Mouse (Mus musculus): ENCODE measurements at regions not wholly inside any gene's neighbourhood (a gene's known extent, or its start where the extent isn't known, plus 50 kb on each side); places are given as distances from the start of the nearest gene placed in this dataset.

DNA sequence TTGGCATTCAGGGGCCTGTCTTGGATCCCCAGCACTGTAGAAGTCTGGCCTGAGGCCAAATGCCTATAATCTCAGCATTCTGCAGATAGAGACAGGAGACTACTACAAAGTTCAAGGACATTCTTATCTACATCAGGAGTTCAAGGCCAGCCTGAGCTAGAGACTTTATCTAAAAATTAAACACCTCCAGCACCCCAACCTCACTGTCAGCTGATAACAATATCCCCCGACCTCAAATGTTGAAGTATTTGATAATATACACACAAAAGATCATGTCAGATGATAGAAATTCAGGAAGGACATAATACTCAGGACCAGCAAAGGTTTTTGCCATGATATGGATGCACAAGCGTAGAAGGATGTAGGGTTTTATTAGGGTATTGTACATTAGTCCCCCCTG is 228.2 kb upstream of the Myocd start:
- DNase-seq (ENCODE audit: low spot score in 2 of 2) = no peak
- intact Hi-C loops (cut with DNase I) = no loop called here

DNA sequence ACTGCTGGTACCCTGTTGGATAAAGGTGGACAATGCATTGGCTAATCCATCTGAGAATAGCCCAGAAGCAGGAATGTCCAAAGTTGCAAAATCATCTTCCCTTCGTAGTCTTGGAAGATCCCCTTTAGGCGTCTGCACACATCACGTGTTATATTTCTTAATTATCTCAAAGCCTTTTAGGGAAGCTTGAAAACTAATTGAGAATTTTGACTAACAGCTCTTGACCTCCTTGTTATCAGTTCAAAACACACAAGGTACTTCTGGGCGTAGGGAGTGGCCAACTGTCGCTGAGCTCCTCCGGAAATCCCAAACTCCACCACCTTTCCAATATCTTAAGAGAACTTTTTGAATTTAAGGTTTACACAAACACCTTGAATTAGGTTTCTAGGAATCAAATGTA is 227.6 kb upstream of the Myocd start:
- intact Hi-C loops (cut with DNase I) = no loop called here

DNA sequence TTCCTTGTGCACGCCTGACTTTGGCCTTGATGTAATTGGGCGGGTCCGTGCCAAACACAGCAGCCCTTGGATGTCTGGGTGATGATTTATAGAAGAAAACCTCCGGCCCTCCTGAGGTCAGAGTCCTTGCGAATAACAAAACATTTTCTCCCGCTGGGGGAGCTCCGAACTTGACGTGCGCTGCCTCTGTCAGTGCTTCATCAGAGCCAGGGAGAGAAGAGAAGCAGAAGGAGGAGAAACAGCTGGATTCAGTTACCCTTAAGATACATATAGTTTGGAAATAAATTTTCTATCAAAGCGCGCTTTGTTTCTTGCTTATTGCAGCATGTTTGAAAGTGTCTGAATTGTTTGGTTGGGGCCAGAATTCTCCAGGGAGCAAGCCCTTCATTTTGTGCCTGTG is 225.2 kb upstream of the Myocd start:
- intact Hi-C loops (cut with DNase I) = no loop called here
- DNase-seq (ENCODE audit: low spot score in 2 of 2) = no peak

More for the DNA sequence above, 227.6 kb upstream of the Myocd start:
- DNase-seq (ENCODE audit: low spot score in 2 of 2) = no peak

DNA sequence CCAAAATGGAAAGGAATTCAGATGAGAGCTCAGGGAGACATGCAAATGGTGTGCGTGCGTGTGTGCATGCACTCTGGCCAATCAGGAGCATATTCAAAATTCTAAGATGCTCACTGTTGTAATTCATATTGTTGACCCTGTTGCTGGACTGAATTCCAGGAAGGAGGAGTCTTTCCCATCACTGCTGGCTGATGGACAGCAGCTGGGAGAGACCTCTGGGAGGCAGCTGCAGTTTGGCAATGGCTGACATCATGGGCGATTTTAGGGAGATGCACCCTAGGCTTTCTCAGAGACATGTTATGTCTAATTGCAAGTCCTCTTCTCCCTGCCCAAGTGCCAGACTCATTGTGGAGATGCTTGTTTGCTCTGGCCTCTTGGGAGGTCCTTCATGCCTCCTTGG is 220.6 kb upstream of the Myocd start:
- DNase-seq (ENCODE audit: low spot score in 2 of 2) = no peak
- intact Hi-C loops (cut with DNase I) = no loop called here

DNA sequence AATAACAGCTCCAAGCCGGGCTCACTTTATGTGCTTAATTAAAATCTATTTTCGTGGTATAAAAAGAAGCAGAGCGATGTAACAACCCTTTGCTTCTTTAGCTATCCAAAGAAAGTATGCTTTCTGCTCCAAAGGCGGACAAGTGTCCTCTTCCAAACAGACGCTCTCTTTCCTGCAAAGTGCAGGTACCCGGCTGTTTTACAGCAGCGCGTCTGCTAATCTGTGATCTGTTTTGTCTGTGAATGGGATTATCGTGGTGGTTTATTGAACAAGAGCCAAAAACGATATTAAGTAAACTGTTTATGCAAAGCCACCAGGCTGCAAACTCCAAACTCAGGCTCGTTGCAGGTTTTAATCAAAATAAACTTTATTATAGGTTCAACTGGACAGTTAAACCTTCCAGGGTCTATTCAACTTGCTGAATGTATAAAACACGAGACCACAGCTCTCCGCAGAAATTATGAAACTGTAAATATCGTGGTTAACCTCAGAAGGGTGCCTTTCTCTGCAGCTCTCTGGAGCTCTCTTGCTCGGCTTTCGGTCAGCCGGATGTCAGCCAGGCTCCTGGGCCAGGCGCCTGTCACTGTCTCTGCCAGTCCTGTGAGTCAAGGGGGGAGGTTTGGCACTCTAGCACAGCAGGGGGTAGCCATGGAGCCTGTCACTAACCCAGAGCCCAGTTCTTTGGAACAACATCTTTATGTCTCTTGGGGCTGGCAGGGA is 206.2 kb upstream of the Myocd start:
- intact Hi-C loops (cut with DNase I) = no loop called here
- DNase-seq (ENCODE audit: low spot score in 2 of 2) = peak in 1 of 2 experiments; percentile 4

DNA sequence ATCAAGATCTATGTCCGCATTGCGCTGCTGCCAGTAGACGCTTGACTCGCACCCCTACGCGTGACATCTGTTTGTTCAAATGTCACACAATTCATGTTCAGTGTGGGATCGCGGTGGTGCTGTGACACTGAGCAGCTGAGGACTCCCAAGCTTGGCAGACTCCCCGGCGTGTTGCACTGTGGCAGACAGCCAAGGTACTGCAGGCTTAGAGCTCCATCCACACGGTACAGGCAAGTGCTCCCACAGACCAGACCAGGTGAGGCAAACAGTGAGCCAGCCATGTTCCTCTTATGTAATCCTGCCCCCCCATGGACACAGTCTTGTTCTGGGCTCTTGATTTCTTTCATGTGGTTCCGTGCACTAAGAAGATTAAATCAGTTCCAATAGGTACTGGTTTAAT is 205.5 kb upstream of the Myocd start:
- DNase-seq (ENCODE audit: low spot score in 2 of 2) = peak; percentile 65 to 78

DNA sequence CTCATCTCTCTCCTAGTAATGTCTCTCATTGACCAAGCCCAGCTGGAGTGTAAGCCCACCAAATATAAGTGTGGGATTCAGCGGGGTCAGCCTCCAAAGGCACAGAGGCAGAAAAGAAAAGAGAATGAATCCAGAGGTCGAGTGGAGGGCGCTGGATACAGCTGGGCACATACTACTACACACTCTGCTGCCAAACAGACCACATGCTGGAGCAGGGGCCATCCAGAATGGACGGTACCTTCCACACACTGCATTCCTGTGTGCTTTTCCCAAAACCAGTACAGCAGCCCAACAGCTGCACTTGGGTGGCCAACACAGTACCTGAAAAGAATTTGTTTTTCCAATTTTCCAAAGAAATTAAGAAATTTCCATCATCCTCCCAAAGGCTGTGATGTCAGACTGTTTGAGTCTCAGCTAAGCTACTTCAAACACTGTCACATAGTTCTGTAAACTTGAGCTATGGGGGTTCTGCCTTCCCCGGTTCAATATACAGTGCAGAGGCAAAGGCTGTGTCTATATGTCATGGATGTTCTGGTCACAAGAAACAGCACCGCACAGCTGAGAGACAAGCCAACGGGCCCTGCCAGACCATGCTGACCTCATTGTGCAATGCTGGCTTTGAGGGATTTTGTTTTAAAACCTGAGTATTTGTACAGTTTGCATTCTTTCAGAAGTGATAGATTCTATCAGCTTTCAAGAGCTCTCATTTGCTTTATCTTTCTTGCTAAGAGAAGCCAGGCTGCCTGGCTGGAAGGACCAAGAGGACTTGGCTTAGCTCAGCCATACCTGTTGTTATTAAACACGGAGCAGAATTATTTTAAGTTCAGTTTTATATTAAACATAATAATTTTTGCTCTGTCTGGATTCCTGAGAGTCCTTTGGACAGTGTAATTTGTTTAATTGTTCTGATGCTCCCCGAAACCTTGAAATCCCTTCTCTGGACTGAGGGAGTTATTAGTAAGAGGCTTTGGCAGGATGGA is 200.3 kb upstream of the Myocd start:
- no peak for DNase-seq (ENCODE audit: low spot score in 2 of 2)
- intact Hi-C loops (cut with DNase I) = no loop called here

More for the DNA sequence above, 205.5 kb upstream of the Myocd start:
- intact Hi-C loops (cut with DNase I) = no loop called here

DNA sequence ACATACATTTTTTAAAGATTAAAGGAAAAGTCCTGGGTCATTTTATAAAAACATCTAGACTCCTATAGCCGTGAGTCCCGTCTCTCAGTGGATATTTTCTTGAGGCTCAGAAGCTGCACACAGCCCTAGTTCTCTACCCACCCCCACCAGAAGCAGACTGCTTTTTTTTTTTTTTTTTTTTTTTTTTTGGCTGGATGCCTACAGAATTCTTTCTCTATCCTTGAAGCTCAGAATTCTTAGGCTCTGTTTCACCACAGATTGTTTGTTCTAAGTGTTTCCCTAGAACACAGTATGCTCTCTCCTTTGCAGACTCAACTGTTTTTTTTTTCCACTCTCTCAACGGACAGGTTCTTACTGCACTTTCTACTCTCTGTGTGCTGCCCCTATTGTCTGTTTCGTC is 191.3 kb upstream of the Myocd start:
- no peak for DNase-seq (ENCODE audit: low spot score in 2 of 2)
- intact Hi-C loops (cut with DNase I) = no loop called here

DNA sequence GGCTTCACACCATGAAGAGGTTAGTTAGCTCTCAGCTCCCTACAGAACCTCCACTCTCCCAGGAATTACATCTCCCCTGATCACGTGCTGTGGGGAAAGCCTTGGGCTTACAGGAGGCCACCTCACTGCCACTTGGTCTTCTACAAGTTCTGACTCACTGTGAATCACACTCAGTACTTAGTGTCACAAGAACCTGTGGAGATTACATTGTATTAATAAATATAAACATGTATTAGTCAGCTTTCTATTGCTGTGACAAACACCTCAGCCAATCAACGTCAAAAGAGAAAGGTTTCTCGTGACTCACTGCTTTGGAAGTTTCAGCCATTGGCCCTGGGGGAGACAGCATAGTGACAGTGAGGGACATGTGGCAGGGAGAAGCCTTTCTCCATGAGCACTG is 178.6 kb upstream of the Myocd start:
- intact Hi-C loops (cut with DNase I) = no loop called here
- DNase-seq (ENCODE audit: low spot score in 2 of 2) = no peak

DNA sequence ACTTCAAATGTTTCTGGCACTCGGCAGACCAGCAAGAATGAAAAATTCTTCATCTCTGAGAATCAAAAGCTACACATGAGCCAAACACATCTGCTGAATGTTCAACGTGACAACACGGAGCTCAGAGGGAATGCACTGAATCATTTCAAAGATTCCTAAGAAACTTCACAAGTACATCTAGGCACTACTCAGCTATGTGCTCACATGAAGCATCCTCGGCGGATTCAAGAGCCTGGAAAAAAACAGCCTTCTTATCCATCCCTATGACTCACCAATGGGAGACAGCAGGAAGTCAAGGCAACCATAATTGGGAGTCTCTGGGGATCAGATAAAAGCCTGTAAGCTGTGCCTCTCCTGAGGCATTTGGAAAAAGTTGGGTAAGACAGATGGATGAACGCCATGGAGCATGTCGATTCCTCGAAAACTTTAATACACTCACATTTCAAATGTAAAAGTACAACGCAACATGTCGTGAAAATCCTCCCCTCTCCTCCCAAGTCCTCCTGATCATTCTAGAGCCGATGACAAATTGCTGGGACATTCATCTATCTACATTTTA is 173.8 kb upstream of the Myocd start:
- intact Hi-C loops (cut with DNase I) = no loop called here
- DNase-seq (ENCODE audit: low spot score in 2 of 2) = peak; percentile 13 to 65

DNA sequence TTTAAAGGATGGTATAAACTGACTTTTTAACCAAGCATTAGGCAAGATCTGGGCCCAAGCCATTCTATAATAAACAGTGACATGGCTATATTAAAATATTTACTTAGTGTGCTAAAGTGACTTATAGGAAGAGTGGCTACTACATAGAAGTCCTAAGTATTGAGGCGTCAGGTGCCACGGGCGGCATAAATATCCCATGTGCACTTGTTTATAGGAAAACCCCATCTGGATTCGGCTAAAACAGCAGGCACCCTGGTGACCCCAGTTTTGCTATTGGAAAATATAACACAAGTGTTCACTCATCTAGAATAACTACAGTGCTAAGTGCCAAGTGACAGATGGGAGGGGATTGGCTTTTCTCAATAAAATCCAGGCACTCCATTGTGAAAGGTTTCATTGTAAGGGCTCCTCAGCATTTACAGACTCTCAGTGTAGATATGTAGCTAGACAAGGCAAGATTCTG is 165.9 kb upstream of the Myocd start:
- no peak for DNase-seq (ENCODE audit: low spot score in 2 of 2)
- intact Hi-C loops (cut with DNase I) = no loop called here

DNA sequence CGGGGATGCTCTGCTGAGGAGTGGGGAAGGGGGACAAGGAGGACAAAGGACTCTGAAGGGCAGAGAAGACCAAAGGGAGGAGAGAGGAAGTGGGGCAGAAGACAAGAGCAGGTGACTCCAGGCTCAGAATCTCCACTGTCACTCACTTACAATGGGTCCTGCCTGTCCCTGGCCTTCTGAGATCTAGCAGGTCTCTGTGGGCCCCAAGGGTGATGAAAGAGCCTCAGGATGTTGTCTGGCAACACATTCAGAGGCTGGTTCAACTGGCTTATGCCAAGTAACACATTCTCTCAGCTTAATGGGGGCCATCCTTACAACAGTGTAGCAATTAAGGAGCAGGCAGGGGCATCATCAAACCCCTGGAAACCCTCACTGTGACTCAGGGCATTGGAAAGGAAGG is 152.1 kb upstream of the Myocd start:
- no peak for DNase-seq (ENCODE audit: low spot score in 2 of 2)
- intact Hi-C loops (cut with DNase I) = no loop called here

DNA sequence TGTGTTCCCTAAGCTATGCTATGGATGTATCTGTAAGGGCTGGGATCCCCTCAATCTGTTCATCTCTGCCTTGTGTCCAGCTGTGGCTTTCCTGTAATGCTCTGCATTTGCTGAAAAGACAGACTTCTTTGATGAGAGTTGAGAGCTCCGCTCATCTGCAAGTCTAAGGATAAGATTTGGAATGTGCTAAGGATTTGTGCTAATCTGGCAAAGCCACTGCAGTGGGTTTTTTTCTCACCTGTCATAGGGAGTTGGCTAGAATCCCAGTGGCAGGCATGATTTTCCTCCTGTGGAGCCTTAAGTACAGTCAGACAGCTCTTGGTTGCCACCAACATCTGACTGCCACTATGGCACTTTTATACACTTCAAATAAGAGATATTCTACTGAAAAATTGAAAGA is 138.8 kb upstream of the Myocd start:
- DNase-seq (ENCODE audit: low spot score in 2 of 2) = peak; percentile 50 to 67
- intact Hi-C loops (cut with DNase I) = no loop called here

DNA sequence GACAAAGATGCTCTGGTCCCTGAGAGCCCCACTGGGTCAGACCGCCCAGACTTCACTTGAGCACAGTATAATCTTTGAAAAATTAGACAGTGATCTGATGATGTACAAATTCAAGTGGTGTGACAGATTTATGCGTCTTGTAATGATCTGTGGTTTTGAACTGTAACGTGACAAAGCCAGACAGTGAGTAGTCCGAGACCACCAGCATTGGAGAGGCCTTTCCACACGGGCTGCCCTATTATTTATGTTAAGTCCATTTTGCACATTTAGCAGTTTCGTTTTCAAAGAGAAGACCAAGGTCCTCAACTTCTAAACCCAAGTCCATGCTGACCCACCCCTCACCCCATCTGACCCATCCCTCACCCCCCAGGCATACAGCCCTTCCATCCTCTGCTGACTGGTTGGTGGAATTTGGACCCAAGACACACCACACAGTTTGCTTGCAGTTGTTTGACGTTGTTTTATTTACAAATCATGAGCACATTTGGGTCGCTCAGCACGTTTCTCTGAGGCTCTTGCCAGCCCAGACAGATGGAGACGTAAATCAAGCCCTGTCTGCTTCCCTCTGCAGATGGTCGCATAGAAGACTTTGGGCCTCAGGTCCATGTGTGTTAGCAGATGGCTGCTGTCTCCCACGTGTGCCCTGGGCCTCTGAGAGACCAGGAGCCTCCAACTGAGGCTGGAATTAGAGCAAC is 132.8 kb upstream of the Myocd start:
- intact Hi-C loops (cut with DNase I) = no loop called here
- no peak for DNase-seq (ENCODE audit: low spot score in 2 of 2)

DNA sequence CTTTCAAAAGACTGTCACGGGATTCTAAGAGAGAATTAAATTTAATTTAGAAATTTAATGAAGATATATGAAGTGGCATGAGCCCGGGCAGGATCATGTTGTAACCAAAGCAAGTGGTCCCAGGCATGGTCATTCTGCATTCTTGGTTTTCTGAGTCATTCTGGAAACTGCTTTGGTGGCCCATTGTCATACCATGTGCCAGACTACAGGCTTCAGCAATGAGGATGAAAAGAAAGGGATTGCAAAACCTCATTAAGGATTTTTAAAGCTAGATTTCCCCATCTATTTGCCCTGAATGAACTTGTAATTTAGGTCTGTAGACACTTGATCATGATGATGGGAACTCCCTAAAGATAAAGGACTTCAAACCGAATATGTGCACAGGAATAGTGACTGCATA is 119.4 kb upstream of the Myocd start:
- intact Hi-C loops (cut with DNase I) = no loop called here
- no peak for DNase-seq (ENCODE audit: low spot score in 2 of 2)

DNA sequence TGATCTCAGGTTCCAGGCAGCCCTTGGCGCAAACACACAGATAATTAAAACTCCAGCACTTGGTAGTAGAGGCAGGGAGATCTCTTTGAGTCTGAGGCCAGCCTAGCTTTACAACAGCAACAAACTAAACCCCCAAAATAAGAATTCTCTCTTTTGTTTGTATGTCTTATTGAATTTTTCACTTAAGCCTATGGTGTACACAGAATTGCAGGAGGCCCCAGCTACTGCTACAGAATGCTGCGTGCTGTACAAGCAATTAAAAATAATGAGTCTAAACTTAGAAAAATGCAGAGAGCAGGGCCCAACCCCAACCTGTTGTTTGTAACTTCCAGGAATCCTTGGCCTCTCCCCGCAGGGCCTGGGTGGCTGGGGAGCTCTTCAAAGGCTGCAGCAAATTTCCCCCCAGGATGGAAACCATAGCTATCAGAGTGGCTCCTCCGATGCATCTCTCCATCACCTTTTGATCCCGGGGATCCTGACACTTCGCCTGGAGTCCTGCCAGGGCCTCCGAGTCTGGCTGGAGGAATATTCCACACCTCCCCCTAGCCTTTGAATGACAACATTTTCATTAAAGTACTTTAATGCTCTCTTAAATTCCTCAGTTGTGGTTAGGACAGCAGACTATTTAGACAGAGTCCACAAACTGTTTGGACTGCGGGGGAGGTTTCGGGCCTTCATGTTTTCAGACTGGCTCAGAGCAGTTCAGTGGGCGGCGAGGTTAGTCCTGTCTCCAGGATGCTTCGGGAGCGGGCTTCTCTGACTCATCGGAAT is 116.7 kb upstream of the Myocd start:
- DNase-seq (ENCODE audit: low spot score in 2 of 2) = no peak
- intact Hi-C loops (cut with DNase I) = no loop called here

DNA sequence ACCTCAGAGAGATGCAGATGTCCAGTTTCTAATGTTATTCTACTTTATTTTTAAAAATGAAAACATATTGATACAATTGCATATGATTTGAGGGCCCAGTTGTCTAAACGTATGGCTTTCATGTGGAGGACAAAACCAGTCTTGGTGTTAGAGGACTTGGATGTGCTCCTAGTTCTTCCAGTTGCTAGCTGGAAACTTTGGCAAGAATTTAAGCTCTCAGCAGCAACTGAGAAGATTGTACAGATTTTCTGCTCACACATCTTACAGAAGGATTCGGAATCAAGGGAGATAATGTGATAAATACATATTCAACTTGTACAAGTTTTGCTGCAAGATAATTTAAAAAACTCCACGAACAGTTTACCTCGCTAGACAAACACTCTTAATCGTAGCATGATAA is 105.6 kb upstream of the Myocd start:
- peak in 1 of 2 experiments; percentile 49 for DNase-seq (ENCODE audit: low spot score in 2 of 2)
- intact Hi-C loops (cut with DNase I) = no loop called here

DNA sequence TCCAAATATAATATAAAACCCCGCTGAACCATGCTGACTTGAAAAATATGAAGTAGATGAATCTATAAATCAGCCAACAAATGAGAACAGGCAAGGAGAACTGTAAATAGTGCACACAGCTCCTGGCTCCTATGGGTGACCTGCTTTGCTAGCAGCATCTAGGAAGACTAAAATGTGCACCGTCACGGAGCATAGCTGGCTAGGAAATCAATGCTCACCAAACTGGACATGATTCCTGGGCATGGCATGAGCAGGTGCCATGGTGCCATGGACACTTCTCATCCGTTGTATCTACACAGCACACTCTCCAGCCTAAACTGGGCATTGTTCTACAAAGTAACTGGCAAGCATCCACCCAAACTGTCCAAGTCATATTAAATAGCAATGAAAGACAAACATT is 103.3 kb upstream of the Myocd start:
- no peak for DNase-seq (ENCODE audit: low spot score in 2 of 2)
- intact Hi-C loops (cut with DNase I) = no loop called here

DNA sequence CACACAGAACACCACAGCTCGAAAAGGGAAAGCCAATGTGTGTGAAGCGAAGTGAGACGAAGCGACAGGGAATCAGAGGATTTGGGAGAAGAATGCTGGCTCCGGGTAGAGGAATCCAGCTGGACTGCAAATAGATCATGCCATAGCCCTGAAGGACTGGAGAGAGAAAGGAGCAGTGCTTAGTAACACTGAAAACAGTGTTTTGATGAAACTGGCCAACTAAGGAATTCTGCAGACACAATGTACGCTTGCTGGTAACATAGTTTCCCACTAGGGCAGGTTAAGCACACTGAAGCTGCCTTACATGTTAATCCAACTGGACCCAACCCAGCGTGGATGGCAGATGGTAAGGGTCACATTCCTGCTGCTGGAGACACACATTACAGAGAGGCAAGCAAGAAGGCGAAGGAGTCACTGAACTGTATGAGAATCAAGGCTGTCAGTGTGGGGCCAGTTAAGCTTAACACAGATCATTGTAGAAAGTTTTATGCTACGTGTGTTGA is 102.6 kb upstream of the Myocd start:
- DNase-seq (ENCODE audit: low spot score in 2 of 2) = no peak
- intact Hi-C loops (cut with DNase I) = no loop called here
